Mouse (Mus musculus) forebrain, embryonic 14.5 days (tissue): Measurements from ENCODE around the gene Gulp1. TPM values are rescaled to one million over a fixed set of nuclear protein-coding genes. Genes with fewer than 3 reads are reported as not detected.
A peak's percentile ranks its signal among the peaks of the same experiment; 100 is the strongest.

Experiments
- ATAC-seq: fragments of 200-750 bp; cut with Nextera tagmentation; 2 replicates; pipeline ENCODE4 v1.8.0; 2017; ENCODE audit warnings: mild to moderate bottlenecking, moderate library complexity
- DNase-seq: peaks from one replicate; pipeline ENCODE4 v3.0.0-alpha.2; 2015; ENCODE audit warnings: low spot score
- H3K27ac ChIP-seq: fragments of 300-500 bp; sonication (generic); 2 replicates; pipeline ENCODE4 v1.5.1; 2014; ENCODE audit warnings: low read depth, mild to moderate bottlenecking, control low read depth, low read length, moderate library complexity
- H3K27me3 ChIP-seq: fragments of 300-500 bp; sonication (generic); replicated peaks from 2 replicates; pipeline ENCODE4 v1.6.1; 2014; ENCODE audit warnings: low read length, control low read depth, mixed read lengths; ENCODE audit not compliant: control insufficient read depth, insufficient read depth
- H3K36me3 ChIP-seq: fragments of 300-500 bp; sonication (generic); 2 replicates; pipeline ENCODE4 v1.6.1; 2014; ENCODE audit warnings: low read length, control low read depth; ENCODE audit not compliant: control insufficient read depth, insufficient read depth
- H3K4me1 ChIP-seq: fragments of 300-500 bp; sonication (generic); 2 replicates; pipeline ENCODE4 v1.6.1; 2014; ENCODE audit warnings: antibody characterized with exemption, low read length, control low read depth; ENCODE audit not compliant: control insufficient read depth, insufficient read depth
- H3K4me2 ChIP-seq: fragments of 300-500 bp; sonication (generic); 2 replicates; pipeline ENCODE4 v1.6.1; 2014; ENCODE audit warnings: mild to moderate bottlenecking, control low read depth, low read length
- H3K4me3 ChIP-seq: fragments of 300-500 bp; sonication (generic); 2 replicates; pipeline ENCODE4 v1.5.1; 2014; ENCODE audit warnings: low read depth, low read length, control low read depth
- H3K9ac ChIP-seq: fragments of 300-500 bp; sonication (generic); 2 replicates; pipeline ENCODE4 v1.6.1; 2014; ENCODE audit warnings: mild to moderate bottlenecking, low read length, control low read depth, moderate library complexity
- H3K9me3 ChIP-seq: fragments of 300-500 bp; sonication (generic); replicated peaks from 2 replicates; pipeline ENCODE4 v1.6.1; 2016; ENCODE audit warnings: low read length, control low read depth, mixed read lengths; ENCODE audit not compliant: control insufficient read depth
- WGBS: fragments of 180-500 bp; shearing (Covaris S2); extraction: QIAGEN DNeasy Blood & Tissue Kit; methylation state at CpG from one replicate; pipeline ENCODE4 v1.1.7; 2014; 5-methylcytosine and 5-hydroxymethylcytosine counted together
- polyA plus RNA-seq: library from polyadenylated mRNA; unstranded; fragments of >200 nt; fragmentation: Nextera tagmentation; extraction: Ambion mirVana; gene quantifications from 2 replicates; pipeline ENCODE4 v1.2.1, GENCODE M21; 2014

The Gulp1 gene
- polyA plus RNA-seq: 10.3 and 10.5 TPM in 2 replicates

DNA sequence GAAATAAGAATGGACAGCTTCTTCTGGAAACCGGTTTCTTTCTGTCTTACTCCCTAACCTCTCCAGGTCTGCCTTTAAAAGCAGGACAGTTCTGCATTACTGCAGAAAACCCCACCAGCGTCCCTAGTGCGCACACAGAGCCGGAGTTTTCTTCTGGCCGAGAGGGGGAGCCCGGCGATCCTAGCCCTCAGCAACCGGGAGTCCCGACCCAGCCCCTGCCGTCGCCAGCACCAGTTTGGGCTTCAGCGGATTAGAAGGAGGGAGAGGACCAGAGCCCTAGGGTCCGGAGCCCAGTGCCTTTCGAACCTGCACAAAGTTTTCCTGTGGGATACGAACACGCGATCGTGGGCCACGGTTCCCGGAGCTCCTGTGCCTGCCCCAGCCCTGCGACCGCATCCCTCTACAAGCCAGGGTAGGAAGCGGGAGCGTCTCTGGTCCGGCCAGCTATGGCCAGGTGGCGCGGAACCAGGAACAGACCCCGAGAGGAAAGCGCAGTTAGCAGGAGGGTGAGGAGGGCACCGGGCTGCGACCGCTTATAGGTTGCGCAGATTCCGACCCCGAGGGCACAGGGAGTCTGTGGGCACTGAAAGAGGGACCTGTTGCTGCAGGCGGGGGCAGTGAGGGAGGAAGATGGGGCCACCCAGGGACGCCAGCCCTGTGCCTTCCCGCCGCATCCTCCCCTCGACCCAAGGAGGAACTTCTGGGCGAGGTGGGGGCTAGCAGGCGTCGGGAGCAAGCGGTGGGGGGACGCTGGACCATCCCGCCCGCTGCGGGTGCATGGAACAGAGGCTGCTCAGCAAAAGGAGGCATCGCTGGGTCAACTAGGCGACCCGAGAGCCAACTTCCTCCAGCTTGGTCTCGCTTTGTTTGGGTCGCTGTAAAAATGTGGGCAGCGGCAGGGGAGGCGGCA, at the start of gene Gulp1:
Gene Gulp1 (plus strand): TSS at position 51 of the 910 bp plus-strand sequence.
- H3K36me3 ChIP-seq: no peaks in the 10 kb centered on the region
- no peaks in the 10 kb centered on the region for H3K27me3 ChIP-seq
- DNase-seq: peak; percentile 70
- peak within 1 kb of the TSS; percentile 73 for H3K4me2 ChIP-seq
- peaks cover 5% of the 10 kb centered on the region for H3K4me1 ChIP-seq
- H3K27ac ChIP-seq: peak within 1 kb of the TSS; percentile 23
- no peaks in the 10 kb centered on the region for H3K9me3 ChIP-seq
- H3K4me3 ChIP-seq: peak within 1 kb of the TSS; percentile 58
- ATAC-seq: peak; percentile 87
- under 1% methylated on average over 54 of the region's 55 CpGs for WGBS
- H3K9ac ChIP-seq: peak within 1 kb of the TSS; percentile 54

DNA sequence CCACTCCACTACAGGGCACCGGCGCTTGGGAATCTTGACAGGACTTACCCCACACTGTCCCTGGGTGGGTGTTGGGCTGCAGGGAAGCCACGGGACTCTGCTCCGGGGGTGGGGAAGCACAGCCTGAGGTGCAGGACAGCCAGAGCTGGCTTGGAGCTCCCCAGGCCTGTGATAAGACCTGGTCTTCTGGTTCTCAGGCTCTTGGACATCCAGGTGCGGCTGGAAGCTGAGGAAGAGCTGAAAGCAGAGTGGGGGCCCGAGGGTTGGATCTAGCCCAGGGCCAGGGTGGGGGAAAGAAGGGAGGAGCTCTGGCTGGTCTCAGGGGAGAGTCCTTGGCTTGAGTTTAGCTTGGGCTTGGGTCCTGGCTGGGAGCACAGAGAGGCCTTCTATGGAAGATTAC, 1.1 kb upstream of the Gulp1 start:
- ATAC-seq (no peak), DNase-seq (no peak)
- Histone ChIP-seq H3K4me2 (no peak overlapping the region), H3K27ac (no peak overlapping the region), H3K4me1 (peaks cover 5% of the 10 kb centered on the region), H3K9me3 (no peaks in the 10 kb centered on the region), H3K27me3 (no peaks in the 10 kb centered on the region), H3K4me3 (no peak overlapping the region), H3K36me3 (no peaks in the 10 kb centered on the region), H3K9ac (no peak overlapping the region)
- WGBS: 77% methylated on average over 6 of the region's 6 CpGs

DNA sequence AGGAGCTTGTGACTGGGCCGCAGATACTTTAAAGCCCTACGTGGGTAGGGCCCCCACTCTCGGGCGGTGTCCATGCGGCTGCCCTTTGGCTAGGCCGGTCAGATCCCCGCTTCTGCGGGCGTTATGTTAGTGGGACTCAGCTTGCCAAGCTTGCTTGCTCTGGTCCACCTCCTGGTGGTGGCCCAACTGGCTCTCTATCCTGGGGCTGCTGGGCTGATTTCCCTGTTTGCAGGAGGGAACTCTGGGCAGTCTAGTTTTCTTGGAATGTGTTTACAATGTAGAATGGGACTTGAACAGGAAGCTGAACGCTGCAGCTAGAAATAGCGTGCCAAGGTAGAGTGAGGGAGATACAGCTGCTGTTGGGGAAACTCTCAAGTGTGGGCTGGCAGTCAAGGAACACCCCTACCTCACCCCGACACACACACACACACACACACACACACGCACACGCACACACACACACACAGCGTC, 1.1 kb downstream of the Gulp1 start:
- 3% methylated on average over 15 of the region's 15 CpGs for whole genome bisulfite sequencing
- Histone ChIP-seq H3K27me3 (no peaks in the 10 kb centered on the region), H3K36me3 (no peaks in the 10 kb centered on the region), H3K4me2 (peak overlapping the region; percentile 73), H3K27ac (peak overlapping the region; percentile 23), H3K9ac (peak overlapping the region; percentile 54), H3K4me3 (peak overlapping the region; percentile 58), H3K9me3 (no peaks in the 10 kb centered on the region), H3K4me1 (peaks cover 5% of the 10 kb centered on the region)
- DNase-seq: peak; percentile 60
- peak; percentile 51 for ATAC-seq

DNA sequence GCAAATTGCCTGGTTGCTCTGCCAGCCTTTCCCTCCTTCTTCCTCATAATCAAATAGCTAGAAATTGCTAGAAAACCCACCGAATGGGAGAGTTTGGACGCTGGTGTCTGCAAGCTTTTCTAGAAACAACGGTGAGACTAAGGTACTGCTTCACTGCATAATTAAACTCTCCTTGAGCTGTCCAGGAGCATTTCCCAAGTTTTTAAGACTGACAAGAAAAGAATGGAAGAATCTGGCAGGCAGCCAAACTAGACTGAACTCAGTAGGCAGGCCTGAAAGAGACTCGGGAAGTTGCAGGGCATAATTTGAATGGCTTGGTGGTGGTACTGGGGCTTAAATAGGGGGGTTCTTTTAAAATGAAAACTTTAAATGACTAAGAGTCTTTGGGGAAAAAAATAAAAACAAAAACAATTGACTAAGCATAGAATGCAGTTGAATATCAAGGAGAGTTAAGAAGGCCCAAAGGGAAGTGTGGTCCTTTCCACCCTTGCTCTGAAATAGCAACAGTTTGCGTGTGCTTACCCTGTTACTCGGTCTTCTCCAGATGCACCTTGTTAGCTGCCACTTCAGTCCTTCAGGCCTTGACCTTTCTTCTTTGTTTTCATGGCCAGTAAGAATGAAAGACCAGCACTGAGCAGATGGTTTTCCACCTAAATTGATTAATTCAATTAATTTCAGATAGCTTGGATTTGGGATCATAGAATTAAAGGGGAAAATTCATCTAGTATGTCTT, 2.0 kb downstream of the Gulp1 start:
- WGBS: 4% methylated on average over 6 of the region's 6 CpGs
- no peaks in the 10 kb centered on the region for H3K9me3 ChIP-seq
- H3K4me1 ChIP-seq: peaks cover 5% of the 10 kb centered on the region
- peak overlapping the region; percentile 73; the same call in 1 of the 2 replicates for H3K4me2 ChIP-seq
- peak; percentile 68 for ATAC-seq
- H3K27ac ChIP-seq: no peak overlapping the region
- DNase-seq: peak; percentile 90
- H3K27me3 ChIP-seq: no peaks in the 10 kb centered on the region
- no peaks in the 10 kb centered on the region for H3K36me3 ChIP-seq
- H3K9ac ChIP-seq: no peak overlapping the region
- H3K4me3 ChIP-seq: no peak overlapping the region

DNA sequence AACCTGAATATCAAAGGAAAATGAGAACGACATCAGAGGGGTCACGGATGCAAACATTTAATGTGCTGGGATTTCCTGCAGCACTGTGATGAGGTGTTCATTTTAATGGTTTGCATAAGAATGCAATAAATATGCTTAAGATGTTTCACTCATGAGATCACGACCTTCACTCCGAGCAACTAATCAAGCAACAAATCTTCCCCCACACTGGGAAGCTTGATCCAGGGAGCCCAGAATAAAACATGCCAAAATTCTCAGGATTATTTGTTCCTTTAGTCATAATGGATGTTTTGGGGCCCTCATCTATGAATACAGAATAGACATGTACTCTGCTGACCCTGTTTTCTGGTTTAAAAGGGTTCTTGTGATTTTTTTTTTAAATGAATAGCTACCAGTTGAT, 16.1 kb downstream of the Gulp1 start:
- Histone ChIP-seq H3K27me3 (no peaks in the 10 kb centered on the region), H3K4me2 (no peak overlapping the region), H3K27ac (no peak overlapping the region), H3K9ac (no peak overlapping the region), H3K36me3 (no peaks in the 10 kb centered on the region), H3K4me3 (no peak overlapping the region), H3K9me3 (no peaks in the 10 kb centered on the region), H3K4me1 (no peaks in the 10 kb centered on the region)
- ATAC-seq (no peak), DNase-seq (no peak)
- 71% methylated on average over 4 of the region's 4 CpGs for WGBS

DNA sequence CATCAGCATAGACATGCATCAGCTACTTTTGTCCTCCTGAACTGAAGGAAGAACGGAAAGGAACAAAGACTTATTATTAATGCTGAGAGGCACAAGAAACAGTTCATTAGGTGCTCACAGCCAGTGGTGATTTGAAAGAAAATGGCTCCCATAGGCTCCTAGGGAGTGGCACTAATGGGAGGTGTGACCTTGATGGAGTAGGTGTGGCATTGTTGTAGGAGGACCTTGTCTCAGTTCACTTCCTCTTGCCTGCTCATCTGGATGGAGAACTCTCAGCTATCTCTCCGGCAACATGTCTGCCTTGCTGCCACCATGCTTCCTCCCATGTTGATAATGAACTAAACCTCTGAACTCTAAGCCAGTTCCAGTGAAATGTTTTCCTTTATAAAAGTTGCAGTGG, 17.0 kb downstream of the Gulp1 start:
- H3K27me3 ChIP-seq: no peaks in the 10 kb centered on the region
- no peak overlapping the region for H3K27ac ChIP-seq
- DNase-seq (no peak), ATAC-seq (no peak)
- no peak overlapping the region for H3K4me2 ChIP-seq
- no peaks in the 10 kb centered on the region for H3K36me3 ChIP-seq
- H3K9ac ChIP-seq: no peak overlapping the region
- H3K4me3 ChIP-seq: no peak overlapping the region
- WGBS: 73% methylated on average over 2 of the region's 2 CpGs
- H3K9me3 ChIP-seq: no peaks in the 10 kb centered on the region
- no peaks in the 10 kb centered on the region for H3K4me1 ChIP-seq

DNA sequence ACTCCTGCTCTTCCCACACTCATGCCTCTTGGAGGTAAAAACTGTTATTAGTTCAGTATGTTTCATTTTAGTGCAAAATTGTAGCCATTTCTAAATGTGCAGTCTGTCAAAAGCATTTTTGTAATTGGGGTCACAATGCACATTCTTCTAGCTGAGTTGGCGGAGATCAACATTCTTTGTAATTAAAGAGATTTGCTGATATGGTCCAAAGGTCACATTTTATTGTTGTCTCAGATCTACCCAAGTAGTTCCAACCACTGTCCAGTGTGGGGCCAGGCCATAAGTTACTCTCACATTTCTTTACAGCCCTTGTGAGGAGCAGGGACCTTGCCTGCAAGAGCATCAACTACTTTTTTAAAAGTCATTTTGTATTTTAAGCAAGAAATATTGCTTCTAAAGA, 24.7 kb downstream of the Gulp1 start:
- no peak for ATAC-seq

DNA sequence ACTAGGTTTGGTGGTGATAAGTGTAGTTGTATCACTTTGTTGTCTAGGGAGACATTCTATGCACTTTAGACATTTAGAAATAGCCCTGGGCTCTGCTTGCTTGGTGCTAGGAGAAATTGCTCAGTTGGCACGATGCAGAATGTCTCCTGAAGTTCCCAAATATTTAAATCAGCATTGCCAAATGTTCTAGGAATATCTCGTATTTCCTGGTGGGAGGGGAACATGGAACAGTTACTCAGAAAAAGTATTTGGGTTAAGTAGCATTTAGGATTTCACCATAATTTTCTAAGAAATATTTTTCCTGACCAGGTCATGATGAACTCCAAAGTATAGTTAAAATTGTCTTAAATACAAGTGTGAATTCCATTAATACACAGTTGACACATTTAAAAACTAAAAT, 25.3 kb downstream of the Gulp1 start:
- no peak for DNase-seq
- Histone ChIP-seq H3K4me1 (no peaks in the 10 kb centered on the region), H3K4me2 (no peak overlapping the region), H3K9me3 (no peaks in the 10 kb centered on the region), H3K27me3 (no peaks in the 10 kb centered on the region), H3K4me3 (no peak overlapping the region), H3K9ac (no peak overlapping the region), H3K36me3 (no peaks in the 10 kb centered on the region), H3K27ac (no peak overlapping the region)
- WGBS: 85% methylated on average over 2 of the region's 2 CpGs
- ATAC-seq: no peak

More for the DNA sequence above, 24.7 kb downstream of the Gulp1 start:
- Histone ChIP-seq H3K9me3 (no peaks in the 10 kb centered on the region), H3K4me3 (no peak overlapping the region), H3K9ac (no peak overlapping the region), H3K4me1 (no peaks in the 10 kb centered on the region), H3K36me3 (no peaks in the 10 kb centered on the region), H3K4me2 (no peak overlapping the region), H3K27me3 (no peaks in the 10 kb centered on the region), H3K27ac (no peak overlapping the region)
- 97% methylated on average over 1 of the region's 1 CpGs for WGBS
- no peak for DNase-seq
